Mouse (Mus musculus): Measurements from ENCODE around the gene Twist2. TPM values are rescaled to one million over a fixed set of nuclear protein-coding genes. Genes with fewer than 3 reads are reported as not detected.

Gene Twist2
- polyA plus RNA-seq, 1 experiment from 2014 or later: 3.5 TPM

DNA sequence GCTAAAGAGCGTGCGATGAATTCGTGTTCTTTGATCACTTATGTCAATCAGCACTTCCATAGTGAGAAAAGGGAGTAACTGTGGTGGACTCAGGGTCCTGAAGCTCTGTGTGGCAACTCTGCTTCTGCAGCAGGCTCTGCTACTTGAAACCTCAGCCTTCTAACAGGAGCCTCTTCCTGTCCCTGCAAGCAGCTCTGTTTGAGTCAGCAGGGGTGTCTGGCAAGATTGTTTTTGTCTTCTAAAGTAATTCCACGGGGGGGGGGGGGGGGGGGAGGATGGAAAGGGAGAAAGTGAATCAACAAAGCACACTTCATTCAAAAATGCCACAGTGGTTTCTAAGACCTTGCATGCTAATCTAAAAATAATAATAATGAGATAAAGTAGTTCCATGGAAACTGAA lies 24.0 kb downstream of the Twist2 start:
- H3K27ac ChIP-seq (ENCODE audit: low read length): no peak overlapping the region

DNA sequence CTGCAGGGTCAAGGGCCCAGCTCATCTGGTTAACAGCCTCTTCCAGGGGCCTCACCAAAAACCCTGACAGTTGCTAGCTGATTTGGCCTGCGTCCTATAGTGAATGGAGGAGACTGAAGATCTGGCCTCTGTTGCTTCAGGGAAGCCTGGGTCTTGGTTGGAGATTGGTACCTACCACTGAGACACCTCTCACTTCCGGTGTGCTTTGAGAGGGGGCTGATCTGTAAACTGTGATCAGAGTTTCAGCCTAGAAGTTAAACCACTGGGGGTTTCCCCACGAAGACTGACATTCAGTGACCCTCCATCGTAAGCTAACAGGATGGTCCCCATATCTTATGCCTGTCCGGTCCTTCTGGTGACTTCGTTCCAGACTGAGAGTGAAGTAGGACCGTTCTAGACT lies 30.7 kb downstream of the Twist2 start:
- H3K4me1 ChIP-seq (ENCODE audit: control insufficient read depth, insufficient read depth, low read length): no peaks in the 10 kb centered on the region
- no peaks in the 10 kb centered on the region for H3K36me3 ChIP-seq (ENCODE audit: control insufficient read depth, insufficient read depth, low read length)
- ATAC-seq: no peak
- H3K4me3 ChIP-seq (ENCODE audit: low read depth, low read length): no peak overlapping the region
- H3K4me2 ChIP-seq (ENCODE audit: low read length): no peak overlapping the region
- no peaks in the 10 kb centered on the region for H3K9me3 ChIP-seq (replicated peaks; ENCODE audit: control insufficient read depth, low read length, poor library complexity, severe bottlenecking)
- no peaks in the 10 kb centered on the region for H3K27me3 ChIP-seq (ENCODE audit: control insufficient read depth, insufficient read depth, low read depth, low read length)
- no peak overlapping the region for H3K9ac ChIP-seq (ENCODE audit: low read depth, low read length)
- no peak overlapping the region for H3K27ac ChIP-seq (ENCODE audit: low read length)
- 91% methylated on average over 7 of the region's 7 CpGs for WGBS

More for the DNA sequence above, 24.0 kb downstream of the Twist2 start:
- H3K9me3 ChIP-seq (replicated peaks; ENCODE audit: control insufficient read depth, low read length, poor library complexity, severe bottlenecking): no peaks in the 10 kb centered on the region
- H3K4me1 ChIP-seq (ENCODE audit: control insufficient read depth, insufficient read depth, low read length): no peaks in the 10 kb centered on the region
- no peak overlapping the region for H3K4me3 ChIP-seq (ENCODE audit: low read depth, low read length)
- H3K27me3 ChIP-seq (ENCODE audit: control insufficient read depth, insufficient read depth, low read depth, low read length): no peaks in the 10 kb centered on the region
- no peaks in the 10 kb centered on the region for H3K36me3 ChIP-seq (ENCODE audit: control insufficient read depth, insufficient read depth, low read length)
- no peak overlapping the region for H3K9ac ChIP-seq (ENCODE audit: low read depth, low read length)
- 55% methylated on average over 4 of the region's 4 CpGs for WGBS
- ATAC-seq: no peak
- H3K4me2 ChIP-seq (ENCODE audit: low read length): no peak overlapping the region

DNA sequence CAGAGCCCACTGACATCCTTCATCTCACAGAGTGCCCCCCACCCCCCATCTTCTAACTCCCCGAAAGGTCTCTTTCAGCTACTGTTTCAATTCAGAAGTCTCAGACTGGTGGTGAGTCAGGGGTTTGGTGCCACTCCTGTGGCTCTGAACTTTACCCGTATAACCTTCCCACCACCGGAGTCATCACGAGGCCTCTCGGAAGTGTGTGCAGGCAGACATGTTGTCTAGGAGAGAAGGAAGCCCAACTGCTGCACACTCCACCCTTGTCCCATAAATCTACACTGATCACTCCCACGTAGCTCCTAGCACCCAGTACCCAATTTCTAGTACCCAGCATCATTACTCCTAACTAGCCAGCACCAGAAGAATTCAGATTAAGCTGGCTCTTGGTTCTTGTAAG lies 38.3 kb downstream of the Twist2 start:
- H3K9me3 ChIP-seq (replicated peaks; ENCODE audit: control insufficient read depth, low read length, poor library complexity, severe bottlenecking): no peaks in the 10 kb centered on the region
- no peak overlapping the region for H3K9ac ChIP-seq (ENCODE audit: low read depth, low read length)
- no peaks in the 10 kb centered on the region for H3K4me1 ChIP-seq (ENCODE audit: control insufficient read depth, insufficient read depth, low read length)
- H3K4me2 ChIP-seq (ENCODE audit: low read length): no peak overlapping the region
- no peak overlapping the region for H3K27ac ChIP-seq (ENCODE audit: low read length)
- WGBS: 87% methylated on average over 6 of the region's 6 CpGs
- no peaks in the 10 kb centered on the region for H3K27me3 ChIP-seq (ENCODE audit: control insufficient read depth, insufficient read depth, low read depth, low read length)
- no peak overlapping the region for H3K4me3 ChIP-seq (ENCODE audit: low read depth, low read length)
- H3K36me3 ChIP-seq (ENCODE audit: control insufficient read depth, insufficient read depth, low read length): no peaks in the 10 kb centered on the region
- ATAC-seq: no peak

DNA sequence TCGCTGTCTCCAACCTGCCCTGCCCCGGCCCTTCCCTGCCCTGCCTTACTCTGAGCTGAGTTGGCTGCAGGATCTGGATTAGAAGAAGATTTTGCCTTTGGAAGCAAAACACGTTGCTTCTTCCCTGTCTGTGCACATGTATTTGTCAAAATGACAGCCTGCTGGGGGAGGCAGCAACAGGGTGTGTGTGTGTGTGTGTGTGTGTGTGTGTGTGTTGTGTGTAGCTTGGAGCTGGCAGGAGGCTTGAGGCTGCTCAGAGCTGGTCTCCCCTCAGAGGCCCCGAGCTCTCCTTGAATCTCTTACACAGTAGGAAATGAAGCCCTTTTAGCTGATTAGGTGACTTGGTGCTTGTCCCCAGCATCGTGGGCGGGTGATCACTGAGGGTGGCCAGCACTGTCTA lies 38.7 kb downstream of the Twist2 start:
- ATAC-seq: no peak
- WGBS: 75% methylated on average over 6 of the region's 6 CpGs
- H3K27me3 ChIP-seq (ENCODE audit: control insufficient read depth, insufficient read depth, low read depth, low read length): no peaks in the 10 kb centered on the region
- no peaks in the 10 kb centered on the region for H3K36me3 ChIP-seq (ENCODE audit: control insufficient read depth, insufficient read depth, low read length)
- H3K9me3 ChIP-seq (replicated peaks; ENCODE audit: control insufficient read depth, low read length, poor library complexity, severe bottlenecking): no peaks in the 10 kb centered on the region
- no peak overlapping the region for H3K4me2 ChIP-seq (ENCODE audit: low read length)
- H3K9ac ChIP-seq (ENCODE audit: low read depth, low read length): no peak overlapping the region
- H3K4me3 ChIP-seq (ENCODE audit: low read depth, low read length): no peak overlapping the region
- H3K4me1 ChIP-seq (ENCODE audit: control insufficient read depth, insufficient read depth, low read length): no peaks in the 10 kb centered on the region
- H3K27ac ChIP-seq (ENCODE audit: low read length): no peak overlapping the region

DNA sequence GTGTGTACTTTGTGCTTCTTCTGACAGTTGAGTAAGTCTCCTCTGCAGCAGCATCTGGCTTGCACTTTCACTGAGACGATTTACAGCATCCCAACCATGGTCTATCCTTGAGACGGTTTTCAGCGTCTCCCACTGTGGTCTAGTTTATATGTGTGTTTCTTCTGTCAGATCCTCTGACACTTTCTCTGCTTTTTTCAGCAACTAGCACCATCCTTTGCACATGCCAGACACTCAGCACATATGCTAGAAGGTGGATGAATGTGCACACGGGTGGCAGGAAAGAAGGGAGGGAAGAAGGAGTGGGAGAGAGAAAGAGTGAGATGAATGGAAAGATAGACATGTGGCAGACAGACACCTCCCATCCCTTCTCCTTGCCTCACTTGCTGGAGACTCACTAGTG lies 43.0 kb downstream of the Twist2 start:
- 92% methylated on average over 4 of the region's 4 CpGs for WGBS
- Histone ChIP-seq H3K9me3 (replicated peaks; ENCODE audit: control insufficient read depth, low read length, poor library complexity, severe bottlenecking) (no peaks in the 10 kb centered on the region), H3K4me2 (ENCODE audit: low read length) (no peak overlapping the region), H3K4me1 (ENCODE audit: control insufficient read depth, insufficient read depth, low read length) (no peaks in the 10 kb centered on the region), H3K27ac (ENCODE audit: low read length) (no peak overlapping the region), H3K36me3 (ENCODE audit: control insufficient read depth, insufficient read depth, low read length) (no peaks in the 10 kb centered on the region), H3K9ac (ENCODE audit: low read depth, low read length) (no peak overlapping the region), H3K27me3 (ENCODE audit: control insufficient read depth, insufficient read depth, low read depth, low read length) (no peaks in the 10 kb centered on the region), H3K4me3 (ENCODE audit: low read depth, low read length) (no peak overlapping the region)
- no peak for ATAC-seq

DNA sequence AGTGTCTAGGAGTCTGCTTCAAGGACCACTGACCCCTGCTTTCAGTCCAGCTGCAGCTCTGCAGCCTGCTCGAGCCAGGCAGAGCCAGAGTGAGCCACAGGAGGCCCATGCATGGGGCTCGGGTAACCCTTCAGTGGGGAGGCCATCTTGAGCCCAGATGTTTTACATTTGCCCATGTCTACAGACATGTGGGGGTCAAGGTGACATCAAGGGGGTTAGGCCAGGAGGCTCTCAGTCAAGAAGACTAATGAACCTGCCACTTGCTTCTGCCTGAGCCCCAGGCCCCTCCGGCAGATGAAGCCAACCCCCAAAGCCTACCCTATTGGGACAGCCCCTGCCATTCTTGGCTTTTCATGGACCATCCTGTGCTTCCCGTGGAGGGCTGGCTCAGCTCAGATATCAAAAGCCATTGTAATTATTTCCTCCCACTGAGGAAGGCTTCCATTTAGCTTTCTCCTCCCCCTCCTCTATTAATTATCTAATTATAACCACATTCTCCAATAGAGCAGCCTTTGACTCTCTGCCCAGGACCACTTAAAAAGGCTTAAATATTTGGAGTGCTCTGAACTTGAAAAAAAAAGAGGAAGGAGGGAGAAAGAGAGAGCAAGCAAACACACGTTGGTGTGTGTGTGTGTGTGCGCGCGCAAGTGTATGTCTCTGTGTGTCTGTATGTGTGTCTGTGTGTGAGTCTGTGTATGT lies 43.6 kb downstream of the Twist2 start:
- no peaks in the 10 kb centered on the region for H3K4me1 ChIP-seq (ENCODE audit: control insufficient read depth, insufficient read depth, low read length)
- H3K9ac ChIP-seq (ENCODE audit: low read depth, low read length): no peak overlapping the region
- ATAC-seq: no peak
- H3K4me2 ChIP-seq (ENCODE audit: low read length): no peak overlapping the region
- 51% methylated on average over 8 of the region's 8 CpGs for WGBS
- no peaks in the 10 kb centered on the region for H3K36me3 ChIP-seq (ENCODE audit: control insufficient read depth, insufficient read depth, low read length)
- no peaks in the 10 kb centered on the region for H3K9me3 ChIP-seq (replicated peaks; ENCODE audit: control insufficient read depth, low read length, poor library complexity, severe bottlenecking)
- H3K27me3 ChIP-seq (ENCODE audit: control insufficient read depth, insufficient read depth, low read depth, low read length): no peaks in the 10 kb centered on the region
- no peak overlapping the region for H3K4me3 ChIP-seq (ENCODE audit: low read depth, low read length)
- no peak overlapping the region for H3K27ac ChIP-seq (ENCODE audit: low read length)

DNA sequence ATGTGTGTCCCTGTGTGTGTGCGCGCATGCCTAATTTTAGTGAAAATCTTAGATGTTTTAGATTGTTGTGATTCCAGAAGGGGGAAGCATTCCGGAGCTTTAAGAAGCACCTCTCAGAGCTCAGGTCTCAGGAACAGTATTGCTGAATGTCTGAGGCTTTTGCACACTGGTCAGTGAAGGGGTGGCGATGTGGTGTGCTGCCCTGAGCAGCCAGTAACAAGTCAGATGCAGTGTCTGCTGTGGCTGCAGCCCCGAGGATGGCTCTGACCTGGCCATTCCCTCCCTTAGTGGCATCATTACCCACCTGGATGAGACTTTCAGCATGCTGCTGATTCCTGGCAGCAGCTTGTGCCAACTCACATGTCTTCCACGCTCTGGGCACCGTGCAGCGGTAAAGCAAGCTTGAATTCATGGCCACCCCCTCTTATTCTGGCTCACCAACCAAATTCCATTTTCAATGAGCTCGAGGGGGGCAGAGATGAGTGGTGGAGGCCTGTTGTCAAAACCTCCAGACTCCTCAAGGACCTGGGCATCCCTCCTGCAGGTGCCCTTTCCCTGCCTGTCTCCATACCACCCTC lies 44.2 kb downstream of the Twist2 start:
- Histone ChIP-seq H3K4me3 (ENCODE audit: low read depth, low read length) (no peak overlapping the region), H3K4me1 (ENCODE audit: control insufficient read depth, insufficient read depth, low read length) (no peaks in the 10 kb centered on the region), H3K27me3 (ENCODE audit: control insufficient read depth, insufficient read depth, low read depth, low read length) (no peaks in the 10 kb centered on the region), H3K27ac (ENCODE audit: low read length) (no peak overlapping the region), H3K9me3 (replicated peaks; ENCODE audit: control insufficient read depth, low read length, poor library complexity, severe bottlenecking) (no peaks in the 10 kb centered on the region), H3K4me2 (ENCODE audit: low read length) (no peak overlapping the region), H3K36me3 (ENCODE audit: control insufficient read depth, insufficient read depth, low read length) (no peaks in the 10 kb centered on the region), H3K9ac (ENCODE audit: low read depth, low read length) (no peak overlapping the region)
- WGBS: 77% methylated on average over 9 of the region's 9 CpGs
- no peak for ATAC-seq

DNA sequence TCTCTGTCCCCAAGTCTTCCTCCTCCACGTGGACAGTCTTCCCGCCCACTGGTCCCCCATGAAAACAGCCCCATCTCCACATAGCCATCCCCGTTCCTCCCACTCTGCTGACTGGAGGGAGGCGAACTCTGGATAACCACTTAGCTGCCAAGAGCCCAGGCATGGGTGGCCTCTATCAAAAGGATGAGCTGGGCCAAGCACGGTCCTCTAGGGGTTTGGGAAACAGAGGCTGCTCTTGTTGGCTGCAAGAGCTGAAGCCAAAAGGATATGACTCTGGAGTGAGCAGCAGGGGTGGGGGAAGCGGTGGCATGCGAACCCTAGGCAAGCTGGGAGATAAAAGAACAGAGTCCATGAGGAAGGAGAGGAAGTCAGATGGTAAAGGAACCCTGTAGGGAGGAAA lies 50.0 kb downstream of the Twist2 start:
- WGBS: 87% methylated on average over 7 of the region's 7 CpGs
- Histone ChIP-seq H3K4me3 (ENCODE audit: low read depth, low read length) (no peak overlapping the region), H3K9me3 (replicated peaks; ENCODE audit: control insufficient read depth, low read length, poor library complexity, severe bottlenecking) (no peaks in the 10 kb centered on the region)

DNA sequence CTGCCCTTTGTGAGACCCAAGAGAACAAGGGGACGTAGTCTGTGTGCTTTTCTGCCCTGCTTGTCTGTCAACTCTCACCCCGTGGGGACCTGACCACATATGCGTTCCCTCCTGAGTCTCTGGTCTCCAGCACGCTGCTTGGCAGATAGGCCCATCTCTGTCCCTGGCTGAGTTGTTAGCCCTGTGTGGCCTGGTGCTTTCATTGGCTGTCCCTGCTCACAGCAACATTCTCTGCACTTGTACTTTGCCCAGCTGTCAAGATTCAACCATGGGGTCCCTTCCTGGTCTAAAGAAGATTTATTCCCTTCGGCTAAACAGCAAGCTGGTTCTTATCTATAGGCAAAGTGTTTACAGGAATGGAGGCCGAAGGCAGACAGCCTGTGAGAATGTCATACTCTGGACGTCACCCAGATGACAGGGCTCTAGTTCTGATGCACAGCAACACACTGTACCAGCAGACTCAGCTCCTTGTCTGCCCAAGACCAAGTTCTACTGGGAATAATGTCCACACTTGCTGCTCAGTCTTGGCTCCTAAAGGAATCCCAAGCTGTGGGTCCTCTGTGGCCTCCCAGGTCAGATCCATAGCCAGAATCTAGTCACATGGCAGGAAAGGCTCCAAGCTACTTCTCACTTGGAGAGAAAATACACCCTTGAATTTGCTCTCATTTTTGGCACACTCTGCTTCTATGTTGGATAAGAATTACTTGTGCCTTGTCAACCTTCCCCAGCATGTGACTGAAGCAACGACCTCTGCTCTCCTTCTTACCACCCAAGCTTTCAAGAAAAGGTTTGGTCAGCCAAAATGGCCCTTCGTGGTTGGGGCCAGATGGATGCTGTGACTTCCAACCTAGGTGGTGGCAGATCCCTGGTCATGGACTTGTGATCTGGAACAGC lies 55.8 kb downstream of the Twist2 start:
- Histone ChIP-seq H3K4me3 (ENCODE audit: low read depth, low read length) (no peak overlapping the region), H3K36me3 (ENCODE audit: control insufficient read depth, insufficient read depth, low read length) (no peaks in the 10 kb centered on the region)
- 83% methylated on average over 9 of the region's 9 CpGs for WGBS

More for the DNA sequence above, 50.0 kb downstream of the Twist2 start:
- Histone ChIP-seq H3K27ac (ENCODE audit: low read length) (no peak overlapping the region), H3K4me1 (ENCODE audit: control insufficient read depth, insufficient read depth, low read length) (no peaks in the 10 kb centered on the region), H3K4me2 (ENCODE audit: low read length) (no peak overlapping the region), H3K27me3 (ENCODE audit: control insufficient read depth, insufficient read depth, low read depth, low read length) (no peaks in the 10 kb centered on the region), H3K9ac (ENCODE audit: low read depth, low read length) (no peak overlapping the region), H3K36me3 (ENCODE audit: control insufficient read depth, insufficient read depth, low read length) (no peaks in the 10 kb centered on the region)
- no peak for ATAC-seq

More for the DNA sequence above, 55.8 kb downstream of the Twist2 start:
- Histone ChIP-seq H3K27ac (ENCODE audit: low read length) (no peak overlapping the region), H3K4me2 (ENCODE audit: low read length) (no peak overlapping the region), H3K4me1 (ENCODE audit: control insufficient read depth, insufficient read depth, low read length) (no peaks in the 10 kb centered on the region), H3K9ac (ENCODE audit: low read depth, low read length) (no peak overlapping the region), H3K27me3 (ENCODE audit: control insufficient read depth, insufficient read depth, low read depth, low read length) (no peaks in the 10 kb centered on the region), H3K9me3 (replicated peaks; ENCODE audit: control insufficient read depth, low read length, poor library complexity, severe bottlenecking) (no peaks in the 10 kb centered on the region)
- ATAC-seq: no peak
